Mouse (Mus musculus) embryonic fibroblast, embryonic 13.5 days (primary cell): ENCODE results near the gene Sdhaf4. TPM values are rescaled to one million over a fixed set of nuclear protein-coding genes. Genes with fewer than 3 reads are reported as not detected.

Source experiments
- H3K27ac ChIP-seq: 2 replicates; pipeline ENCODE4 v1.5.1; 2012; ENCODE audit warnings: low read length, control low read depth, inconsistent platforms; ENCODE audit not compliant: insufficient read depth
- H3K4me1 ChIP-seq: 2 replicates; pipeline ENCODE4 v1.6.1; 2011; ENCODE audit warnings: low read length; ENCODE audit not compliant: control insufficient read depth, insufficient read depth
- H3K4me3 ChIP-seq: 2 replicates; pipeline ENCODE4 v1.5.1; 2011; ENCODE audit warnings: mild to moderate bottlenecking, control low read depth, low read length; ENCODE audit not compliant: insufficient read depth
- CTCF ChIP-seq: IDR thresholded peaks from 2 replicates; pipeline ENCODE4 v1.5.1; 2011; ENCODE audit warnings: mild to moderate bottlenecking, control low read depth, low read length, moderate library complexity, borderline replicate concordance; ENCODE audit not compliant: insufficient read depth
- POLR2A ChIP-seq: IDR thresholded peaks from 2 replicates; pipeline ENCODE4 v1.6.1; 2011; ENCODE audit warnings: low read depth, mild to moderate bottlenecking, control low read depth, low read length, moderate library complexity
- polyA plus RNA-seq: library from polyadenylated mRNA; stranded (reverse); fragments of >200 nt; gene quantifications from 2 replicates; pipeline ENCODE4 v1.2.4, GENCODE M21; 2011; ENCODE audit warnings: low read depth; ENCODE audit not compliant: missing spikeins, insufficient read length

Sdhaf4 gene
- polyA plus RNA-seq, 1 experiment = 27.4 TPM

GRCm38 (mm10) chr1:23958668-23959414 is 46.6 kb downstream of the Sdhaf4 start:
- Histone ChIP-seq H3K4me3 (no peak overlapping the region), H3K27ac (no peak overlapping the region), H3K4me1 (no peaks in the 10 kb centered on the region)
- no peak for TF ChIP-seq POLR2A
- no peak for TF ChIP-seq CTCF

- H3K4me3 ChIP-seq = no peak overlapping the region
- no peak for TF ChIP-seq CTCF
- no peak for TF ChIP-seq POLR2A
Measured at GRCm38 (mm10) chr1:23958101-23958500, 47.4 kb downstream of the Sdhaf4 start.

GRCm38 (mm10) chr1:23955539-23955938 is 49.9 kb downstream of the Sdhaf4 start:
- Histone ChIP-seq H3K27ac (no peak overlapping the region), H3K4me3 (no peak overlapping the region), H3K4me1 (no peaks in the 10 kb centered on the region)
- no peak for TF ChIP-seq POLR2A
- no peak for TF ChIP-seq CTCF

More at GRCm38 (mm10) chr1:23958101-23958500, 47.4 kb downstream of the Sdhaf4 start:
- no peak overlapping the region for H3K27ac ChIP-seq
- no peaks in the 10 kb centered on the region for H3K4me1 ChIP-seq

GRCm38 (mm10) chr1:23953921-23954320 is 51.5 kb downstream of the Sdhaf4 start:
- Histone ChIP-seq H3K27ac (no peak overlapping the region), H3K4me1 (no peaks in the 10 kb centered on the region), H3K4me3 (no peak overlapping the region)
- TF ChIP-seq POLR2A = no peak
- TF ChIP-seq CTCF = no peak

- no peaks in the 10 kb centered on the region for H3K4me1 ChIP-seq
- no peak overlapping the region for H3K27ac ChIP-seq
- TF ChIP-seq POLR2A (no peak), CTCF (no peak)
- H3K4me3 ChIP-seq = no peak overlapping the region
Measured at GRCm38 (mm10) chr1:23948778-23949699, 56.4 kb downstream of the Sdhaf4 start.

- no peak overlapping the region for H3K4me3 ChIP-seq
- no peak for TF ChIP-seq CTCF
- no peak for TF ChIP-seq POLR2A
- H3K4me1 ChIP-seq = no peaks in the 10 kb centered on the region
- no peak overlapping the region for H3K27ac ChIP-seq
Measured at GRCm38 (mm10) chr1:23948290-23948689, 57.2 kb downstream of the Sdhaf4 start.

Other genes with a start within 250 kb of the Sdhaf4 start
- 0.09 TPM in 1 of 2 replicates, not detected in the other for gene B3gat2, start 243.9 kb downstream of the Sdhaf4 start, polyA plus RNA-seq
- gene Smap1, start 83.3 kb downstream of the Sdhaf4 start, polyA plus RNA-seq = 87.4 and 123 TPM in 2 replicates
- gene Fam135a, start 94.7 kb upstream of the Sdhaf4 start, polyA plus RNA-seq = 39.7 and 49.7 TPM in 2 replicates
- gene Col9a1, start 172.0 kb upstream of the Sdhaf4 start, polyA plus RNA-seq = 0.86 TPM in 1 of 2 replicates, not detected in the other